In the genomic region with DNA sequence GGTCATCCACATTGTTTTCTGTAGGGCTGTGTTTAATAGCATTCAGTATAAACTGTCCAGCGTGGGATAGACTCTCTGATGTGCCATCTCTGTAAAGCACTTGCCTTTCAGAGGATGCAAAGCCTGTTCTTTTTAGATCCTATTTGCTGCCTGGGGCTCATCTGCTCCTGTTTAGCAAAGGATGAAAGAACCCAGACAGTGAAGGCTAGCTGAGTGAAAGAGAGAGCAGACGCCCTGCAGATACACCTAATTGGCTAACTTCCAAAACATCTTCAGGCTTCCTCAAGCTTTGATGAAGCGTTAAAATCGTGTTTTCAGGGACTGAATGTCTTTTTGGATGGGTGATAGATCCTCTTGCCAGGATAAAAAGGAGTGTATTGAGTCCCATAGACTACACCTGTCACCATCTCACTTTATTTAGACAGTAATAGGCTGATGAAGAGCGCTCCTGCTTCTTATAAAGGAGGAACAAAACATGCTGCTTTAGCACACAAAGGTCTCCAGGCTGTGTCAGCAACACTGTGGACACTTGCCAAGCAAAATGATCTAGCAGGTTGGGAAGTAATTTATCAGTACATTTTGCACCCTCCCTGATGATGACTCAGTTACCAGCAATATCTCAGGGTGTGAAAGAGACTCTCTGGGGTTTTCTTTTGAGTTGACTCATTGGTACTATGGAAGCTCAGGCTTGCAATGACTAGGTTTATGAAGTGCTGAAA, we compare ENCODE assay signal across 16 mouse cellular contexts.
DNase-seq lines count a peak whose midpoint lies in the region; ATAC-seq lines count a peak whose summit lies in the region.
"Had no signal": no experiment of that assay in that cellular context is flagged by ENCODE, and none has a peak within 500 bp of the region (broad histone marks: within the 10 kb centered on the region; RNA-seq: fewer than 3 reads in every experiment).

No protein-coding gene starts in this region.

- no peaks in the 10 kb centered on the region for H3K36me3 ChIP-seq in forebrain, embryonic 12.5 days (replicated peaks)
- no peaks in the 10 kb centered on the region for H3K36me3 ChIP-seq in forebrain, embryonic 11.5 days (ENCODE audit: control insufficient read depth, insufficient read depth, low read length)
- no peaks in the 10 kb centered on the region for H3K36me3 ChIP-seq in forebrain, embryonic 15.5 days
- H3K36me3 ChIP-seq in midbrain, embryonic 13.5 days = no peaks in the 10 kb centered on the region
- no peaks in the 10 kb centered on the region for H3K36me3 ChIP-seq in liver, embryonic 12.5 days
- no peaks in the 10 kb centered on the region for H3K36me3 ChIP-seq in kidney, embryonic 14.5 days (ENCODE audit: control insufficient read depth, insufficient read depth, low read length)
- H3K36me3 ChIP-seq: heart, embryonic 13.5 days had no signal

- H3K4me1 ChIP-seq in forebrain, embryonic 12.5 days = peaks cover 6% of the 10 kb centered on the region; the same call in 1 of the 2 replicates
- no peaks in the 10 kb centered on the region for H3K4me1 ChIP-seq in forebrain, embryonic 11.5 days (replicated peaks; ENCODE audit: control insufficient read depth, insufficient read depth, low read length)
- H3K4me1 ChIP-seq in forebrain, embryonic 15.5 days = peaks cover 6% of the 10 kb centered on the region; the same call in 1 of the 2 replicates
- H3K4me1 ChIP-seq in midbrain, embryonic 13.5 days (replicated peaks) = 0 out of 2 replicates have a peak, but pooled peaks cover 7% of the 10 kb centered on the region
- H3K4me1 ChIP-seq in liver, embryonic 12.5 days = no peaks in the 10 kb centered on the region
- no peaks in the 10 kb centered on the region for H3K4me1 ChIP-seq in kidney, embryonic 14.5 days (ENCODE audit: control insufficient read depth, insufficient read depth, low read length)
- H3K4me1 ChIP-seq: heart, embryonic 13.5 days had no signal

- no peak for DNase-seq in forebrain, embryonic 11.5 days (ENCODE audit: low spot score)
- DNase-seq in MEL-GATA-1-ER (ENCODE audit: extremely low read depth, low read depth) = peak; percentile 74
- DNase-seq in kidney, postnatal 25 days = no peak
- DNase-seq: adrenal gland, adult 2 months; gastrocnemius, postnatal 14 days; kidney, postnatal 14 days; lung, postnatal 4 days; right cerebral cortex, postnatal 25 days had no signal

- peak; percentile 58; the same call in 1 of the 2 replicates for ATAC-seq in forebrain, embryonic 12.5 days (ENCODE audit: low FRiP score)
- no peak for ATAC-seq in forebrain, embryonic 11.5 days (replicated peaks; ENCODE audit: low FRiP score)
- ATAC-seq in forebrain, embryonic 15.5 days (replicated peaks) = peak; percentile 72
- peak; percentile 93 for ATAC-seq in midbrain, embryonic 13.5 days
- ATAC-seq in liver, embryonic 12.5 days = no peak
- ATAC-seq in kidney, embryonic 14.5 days (ENCODE audit: low FRiP score, low TSS enrichment) = no peak
- ATAC-seq: CD4-positive, CD25-positive, alpha-beta regulatory T cell, adult 4 months; inflammation-experienced regulatory T-cells, adult 6 months had no signal

- no peak overlapping the region for H3K9ac ChIP-seq in forebrain, embryonic 12.5 days
- no peak overlapping the region for H3K9ac ChIP-seq in forebrain, embryonic 11.5 days (ENCODE audit: low read length)
- no peak overlapping the region for H3K9ac ChIP-seq in forebrain, embryonic 15.5 days (replicated peaks)
- no peak overlapping the region for H3K9ac ChIP-seq in midbrain, embryonic 13.5 days (replicated peaks)
- H3K9ac ChIP-seq in liver, embryonic 12.5 days = no peak overlapping the region
- no peak overlapping the region for H3K9ac ChIP-seq in kidney, embryonic 14.5 days (ENCODE audit: low read depth, low read length)
- H3K9ac ChIP-seq: heart, embryonic 13.5 days had no signal

- 7% methylated on average over 5 of the region's 5 CpGs for WGBS in forebrain, embryonic 12.5 days
- WGBS in forebrain, embryonic 11.5 days = 13% methylated on average over 5 of the region's 5 CpGs
- 7% methylated on average over 5 of the region's 5 CpGs for WGBS in forebrain, embryonic 15.5 days
- WGBS in midbrain, embryonic 13.5 days = 11% methylated on average over 5 of the region's 5 CpGs
- 50% methylated on average over 5 of the region's 5 CpGs for WGBS in liver, embryonic 12.5 days (ENCODE audit: insufficient replicate concordance)
- 60% methylated on average over 5 of the region's 5 CpGs for WGBS in kidney, embryonic 14.5 days

- no peaks in the 10 kb centered on the region for H3K9me3 ChIP-seq in forebrain, embryonic 12.5 days
- no peaks in the 10 kb centered on the region for H3K9me3 ChIP-seq in forebrain, embryonic 11.5 days (ENCODE audit: control insufficient read depth, low read length)
- H3K9me3 ChIP-seq in forebrain, embryonic 15.5 days = no peaks in the 10 kb centered on the region
- H3K9me3 ChIP-seq in midbrain, embryonic 13.5 days = no peaks in the 10 kb centered on the region
- H3K9me3 ChIP-seq in liver, embryonic 12.5 days (replicated peaks) = no peaks in the 10 kb centered on the region
- H3K9me3 ChIP-seq in kidney, embryonic 14.5 days (ENCODE audit: control insufficient read depth, low read length) = no peaks in the 10 kb centered on the region
- H3K9me3 ChIP-seq: heart, embryonic 13.5 days had no signal

- no peak overlapping the region for H3K27ac ChIP-seq in forebrain, embryonic 12.5 days
- H3K27ac ChIP-seq in forebrain, embryonic 11.5 days (ENCODE audit: low read depth, low read length) = no peak overlapping the region
- H3K27ac ChIP-seq in forebrain, embryonic 15.5 days (replicated peaks) = no peak overlapping the region
- peak overlapping the region; percentile 39; the same call in 1 of the 2 replicates for H3K27ac ChIP-seq in midbrain, embryonic 13.5 days
- no peak overlapping the region for H3K27ac ChIP-seq in liver, embryonic 12.5 days
- no peak overlapping the region for H3K27ac ChIP-seq in kidney, embryonic 14.5 days (ENCODE audit: low read depth, low read length)
- H3K27ac ChIP-seq: heart, embryonic 13.5 days had no signal

- H3K4me2 ChIP-seq in forebrain, embryonic 12.5 days = no peak overlapping the region
- H3K4me2 ChIP-seq in forebrain, embryonic 11.5 days (ENCODE audit: low read depth, low read length, severe bottlenecking) = no peak overlapping the region
- no peak overlapping the region for H3K4me2 ChIP-seq in forebrain, embryonic 15.5 days (replicated peaks)
- no peak overlapping the region for H3K4me2 ChIP-seq in midbrain, embryonic 13.5 days (replicated peaks)
- H3K4me2 ChIP-seq in liver, embryonic 12.5 days = no peak overlapping the region
- H3K4me2 ChIP-seq in kidney, embryonic 14.5 days (replicated peaks; ENCODE audit: low read depth, low read length) = no peak overlapping the region
- H3K4me2 ChIP-seq: heart, embryonic 13.5 days had no signal

- H3K27me3 ChIP-seq in forebrain, embryonic 12.5 days = no peaks in the 10 kb centered on the region
- H3K27me3 ChIP-seq in forebrain, embryonic 11.5 days (ENCODE audit: control insufficient read depth, insufficient read depth, low read length) = no peaks in the 10 kb centered on the region
- H3K27me3 ChIP-seq in forebrain, embryonic 15.5 days = no peaks in the 10 kb centered on the region
- no peaks in the 10 kb centered on the region; the same call in 1 of the 2 replicates for H3K27me3 ChIP-seq in midbrain, embryonic 13.5 days
- no peaks in the 10 kb centered on the region for H3K27me3 ChIP-seq in liver, embryonic 12.5 days (replicated peaks)
- no peaks in the 10 kb centered on the region for H3K27me3 ChIP-seq in kidney, embryonic 14.5 days (ENCODE audit: control insufficient read depth, insufficient read depth, low read length)
- H3K27me3 ChIP-seq: heart, embryonic 13.5 days had no signal

- H3K4me3 ChIP-seq in forebrain, embryonic 12.5 days (replicated peaks) = no peak overlapping the region
- no peak overlapping the region for H3K4me3 ChIP-seq in forebrain, embryonic 11.5 days (ENCODE audit: low read depth, low read length)
- no peak overlapping the region for H3K4me3 ChIP-seq in forebrain, embryonic 15.5 days
- no peak overlapping the region for H3K4me3 ChIP-seq in midbrain, embryonic 13.5 days (replicated peaks)
- no peak overlapping the region for H3K4me3 ChIP-seq in liver, embryonic 12.5 days
- H3K4me3 ChIP-seq in kidney, embryonic 14.5 days (ENCODE audit: low read length) = no peak overlapping the region
- H3K4me3 ChIP-seq: heart, embryonic 13.5 days had no signal

Comparison
In these comparisons a context has a peak if more than half of its experiments do, and no peak if none do; other contexts are left out.
1. ATAC-seq: peak in forebrain, embryonic 12.5 days (single experiment), forebrain, embryonic 15.5 days (single experiment) and midbrain, embryonic 13.5 days (single experiment); none in forebrain, embryonic 11.5 days (single experiment), liver, embryonic 12.5 days (single experiment) and kidney, embryonic 14.5 days (single experiment).